Mouse (Mus musculus) T-cell, adult 66 days (primary cell): ENCODE results near the gene Brd9. TPM values are rescaled to one million over a fixed set of nuclear protein-coding genes. Genes with fewer than 3 reads are reported as not detected.

Source experiments
- total RNA-seq, 2 experiments: library from RNA; stranded (reverse); gene quantifications; 3 replicates in 1 of 2; 4 replicates in 1 of 2; pipeline ENCODE4 v1.2.4; 2023

Gene Brd9
- total RNA-seq = 10 to 100 TPM; 91.2 to 98.5 TPM

DNA sequence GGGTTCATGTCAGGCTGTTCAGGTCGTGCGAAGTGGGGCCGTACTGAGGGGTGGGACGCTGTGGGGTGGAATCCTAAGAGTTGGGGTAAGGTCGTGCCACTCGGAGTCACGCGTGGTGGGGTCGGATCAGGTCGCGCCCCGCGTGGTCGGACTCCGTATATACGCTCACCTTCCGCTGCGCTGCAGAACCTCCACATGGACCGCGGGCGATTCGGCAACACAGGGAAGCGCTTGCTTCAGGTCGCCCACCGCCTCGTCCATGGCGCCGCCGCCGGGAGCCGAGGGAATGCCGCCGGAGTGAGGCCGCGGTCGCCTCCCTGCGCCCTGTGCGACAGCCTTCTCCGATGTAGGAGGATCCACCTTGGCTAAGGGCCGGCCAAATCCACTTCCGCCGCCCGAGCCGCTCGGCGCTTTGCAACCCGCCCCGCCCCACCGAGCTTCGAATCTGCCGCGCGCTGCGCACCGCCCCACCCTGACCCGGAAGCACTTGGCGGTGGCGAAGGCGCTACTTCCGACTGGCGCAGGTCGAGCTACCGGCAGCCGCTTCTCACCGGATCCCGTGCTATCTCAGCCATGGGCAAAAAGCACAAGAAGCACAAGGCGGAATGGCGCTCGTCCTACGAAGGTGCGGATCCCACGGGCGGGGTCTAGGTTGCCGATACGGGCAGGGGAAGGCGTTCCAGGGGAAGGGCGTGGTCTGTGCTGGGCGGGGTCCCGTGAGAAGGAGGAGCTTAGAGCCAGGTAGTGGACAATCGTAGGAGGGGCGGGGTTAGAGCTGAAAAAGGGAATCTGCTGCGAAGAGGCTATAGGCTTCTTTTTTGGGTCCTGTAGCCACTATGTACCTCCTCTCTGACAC is at the start of gene Brd9, which contains the start of gene Trip13:
TSS of gene Brd9 (plus strand) at position 491 of the 856 bp plus-strand sequence.
TSS of gene Trip13 (minus strand) at position 464 of the 856 bp plus-strand sequence.

DNA sequence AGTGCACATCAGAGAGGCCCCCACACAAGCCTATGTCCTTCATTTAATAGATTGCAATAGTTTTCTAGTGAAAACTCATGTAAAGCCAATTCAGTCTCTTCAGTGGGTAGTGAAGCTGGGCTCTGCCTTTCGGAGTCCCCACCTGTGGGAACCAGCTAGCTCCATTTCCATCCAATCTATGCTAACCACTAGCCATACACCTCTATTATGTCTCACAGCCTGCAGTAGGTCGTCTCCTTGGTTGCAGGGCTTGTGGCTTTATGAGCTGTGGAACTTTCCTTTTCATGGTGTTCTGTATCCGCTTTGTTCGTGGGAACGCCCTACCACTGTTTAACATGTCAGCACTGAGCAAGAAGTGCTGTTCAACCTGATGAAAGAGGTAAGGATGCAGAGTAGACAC is 25.9 kb downstream of the Brd9 start, which contains the start of gene Zdhhc11:
TSS of gene Zdhhc11 (plus strand) at position 301 of the 400 bp plus-strand sequence.

DNA sequence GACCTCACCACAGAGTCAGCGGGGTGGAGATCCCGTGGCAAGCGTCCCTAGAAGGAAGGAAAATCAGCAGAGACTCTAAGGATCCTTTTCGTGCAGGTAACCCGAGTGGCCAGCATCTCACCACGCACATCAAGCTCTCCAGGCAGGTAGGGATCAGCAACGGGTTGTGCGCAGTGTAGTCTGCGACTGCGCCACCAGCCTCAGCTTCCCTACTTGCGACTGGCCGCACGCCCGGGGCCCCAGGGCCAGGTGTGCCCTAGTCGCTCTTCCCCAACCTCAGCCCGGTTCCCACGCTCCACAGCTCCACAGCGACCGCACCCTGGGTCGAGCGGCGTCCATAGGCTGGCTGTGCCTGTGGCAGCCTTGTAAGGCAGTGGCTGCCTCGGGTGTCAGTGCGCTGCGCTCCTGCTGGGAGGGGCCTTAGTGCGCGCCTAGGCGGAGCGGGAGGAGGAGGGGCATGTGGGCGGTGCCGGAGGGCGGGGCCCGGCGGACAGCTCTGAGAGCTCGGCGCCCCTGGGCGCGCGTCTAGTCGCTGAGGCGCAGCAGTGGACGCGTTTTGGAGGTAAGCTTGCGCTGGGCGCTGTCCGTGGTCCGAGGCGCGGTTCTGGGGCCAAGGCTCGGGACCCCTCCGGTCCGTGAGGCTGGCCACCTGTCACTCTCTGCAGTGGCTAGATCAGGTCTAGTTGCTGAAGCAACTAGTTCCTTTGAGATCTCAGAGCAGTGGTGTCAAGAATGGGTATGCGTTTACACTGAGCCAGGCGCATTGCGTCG is 71.5 kb downstream of the Brd9 start, which contains the start of gene Tppp:
TSS of gene Tppp (plus strand) at position 460 of the 771 bp plus-strand sequence.

Other genes with a start within 250 kb of the Brd9 start
- 10 to 100 TPM; 66.0 to 76.3 TPM for gene Slc6a19, start 232.9 kb upstream of the Brd9 start, total RNA-seq
- gene Slc12a7, start 204.7 kb upstream of the Brd9 start, total RNA-seq = 100 to 1,000 TPM; 405 TPM
- gene Nkd2, start 90.2 kb upstream of the Brd9 start, total RNA-seq = not detected
- gene Trip13, start within 50 bp of the Brd9 start, total RNA-seq = 1 to 10 TPM; 1.0 to 1.1 TPM
- under 1 TPM in 1 of 2 experiments, not detected in 1; 0.44 TPM for gene Zdhhc11, start 26.0 kb downstream of the Brd9 start, total RNA-seq
- 1 to 10 TPM in 1 of 2 experiments, under 1 TPM in 1; 0.71 to 2.1 TPM for gene Tppp, start 71.6 kb downstream of the Brd9 start, total RNA-seq
- gene Cep72, start 124.5 kb downstream of the Brd9 start, total RNA-seq = 1 to 10 TPM; 7.0 to 7.5 TPM
- not detected for gene Slc9a3, start 183.6 kb downstream of the Brd9 start, total RNA-seq